Mouse (Mus musculus) liver, embryonic 16.5 days (tissue): Measurements from ENCODE around the gene Golm1. TPM values are rescaled to one million over a fixed set of nuclear protein-coding genes. Genes with fewer than 3 reads are reported as not detected.

Experiments
- polyA plus RNA-seq: library from polyadenylated mRNA; unstranded; fragments of >200 nt; fragmentation: Nextera tagmentation; extraction: Ambion mirVana; gene quantifications from 2 replicates; pipeline ENCODE4 v1.2.1, GENCODE M21; 2015

Golm1 gene
- polyA plus RNA-seq, 1 experiment from 2014 or later, result 36.8 TPM

Other genes with a start within 250 kb of the Golm1 start
- 7.3 and 9.0 TPM in 2 replicates for gene Agtpbp1, start 90.6 kb downstream of the Golm1 start, polyA plus RNA-seq
- gene Naa35, start 90.6 kb downstream of the Golm1 start, polyA plus RNA-seq, result 22.1 and 23.0 TPM in 2 replicates
- not detected in 2 replicates for gene 4921517D22Rik, start 18.3 kb upstream of the Golm1 start, polyA plus RNA-seq
- gene Spata31d1a, start 34.5 kb upstream of the Golm1 start, polyA plus RNA-seq, result 0.12 TPM in 1 of 2 replicates, not detected in the other
- not detected in 2 replicates for gene Spata31d1b, start 36.5 kb upstream of the Golm1 start, polyA plus RNA-seq
- gene Spata31d1d, start 55.9 kb upstream of the Golm1 start, polyA plus RNA-seq, result 0.02 TPM in 1 of 2 replicates, not detected in the other
- gene 1700014D04Rik, start 70.9 kb upstream of the Golm1 start, polyA plus RNA-seq, result not detected in 2 replicates
- 224 and 231 TPM in 2 replicates for gene Isca1, start 94.0 kb upstream of the Golm1 start, polyA plus RNA-seq
- not detected in 2 replicates for gene Gm49354, start 106.4 kb upstream of the Golm1 start, polyA plus RNA-seq
- gene Tut7, start 147.3 kb upstream of the Golm1 start, polyA plus RNA-seq, result 57.3 and 59.6 TPM in 2 replicates